Mouse (Mus musculus) CD4-positive, CD25-positive, alpha-beta regulatory T cell, adult 2 months (primary cell): ENCODE measurements at regions not wholly inside any gene's neighbourhood (a gene's known extent, or its start where the extent isn't known, plus 50 kb on each side); places are given as distances from the start of the nearest gene placed in this dataset.

ENCODE experiments used
- DNase-seq: peaks from one replicate; pipeline ENCODE4 v3.0.0-alpha.2; 2012; ENCODE audit warnings: low read depth, low spot score

DNA sequence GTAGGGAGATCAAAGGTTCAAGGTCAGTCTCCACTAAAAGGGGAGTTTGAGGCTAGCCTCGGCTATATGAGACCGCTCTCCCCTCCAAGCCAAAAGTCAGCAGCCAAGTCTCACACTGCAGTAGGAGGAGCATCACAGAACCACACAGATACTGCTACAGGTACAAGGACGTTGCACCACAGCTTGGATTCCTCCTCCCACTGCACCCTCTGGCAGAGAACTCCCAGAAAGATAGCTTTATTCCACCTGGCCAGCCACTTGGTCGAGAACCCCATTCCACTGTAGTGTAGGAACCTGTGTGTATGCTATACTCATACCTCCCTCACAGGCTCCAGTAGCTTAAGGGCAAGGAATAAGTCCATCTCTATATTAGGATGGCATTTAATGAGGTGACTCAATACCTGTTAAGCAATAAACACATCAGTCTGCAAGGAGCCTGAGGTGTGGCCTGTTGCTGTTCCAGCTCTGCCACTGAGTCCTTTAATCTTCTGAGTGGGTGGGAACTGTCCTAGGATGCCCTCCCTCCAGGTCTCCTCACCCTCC is 254.0 kb downstream of the Sox4 start:
- no peak for DNase-seq

- DNase-seq, result no peak
Measured at GRCm38 (mm10) chr13:28697796-28698678, 255.5 kb downstream of the Sox4 start.

DNA sequence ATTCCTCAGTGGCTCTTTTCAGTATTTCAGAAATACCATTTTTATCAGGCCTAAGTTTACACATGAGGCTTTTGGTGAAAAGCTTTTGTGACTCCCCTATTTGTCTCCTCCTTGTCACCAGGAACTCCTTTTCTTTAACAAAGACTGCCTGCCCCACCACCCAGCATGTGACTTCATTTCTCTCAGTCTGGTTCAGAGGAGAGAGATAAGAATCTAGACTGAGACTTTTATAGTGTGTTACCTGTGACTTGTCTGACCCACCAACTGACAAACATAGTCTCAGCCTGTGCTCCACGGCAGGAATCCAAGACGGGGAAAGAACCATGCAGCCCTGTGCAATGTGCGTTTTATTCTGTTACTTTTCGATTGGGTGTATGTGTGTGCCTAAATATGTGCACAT is 260.4 kb downstream of the Sox4 start:
- DNase-seq, result peak; percentile 43

GRCm38 (mm10) chr13:28692587-28692986 is 260.9 kb downstream of the Sox4 start:
- DNase-seq, result no peak

- no peak for DNase-seq
Measured at GRCm38 (mm10) chr13:28690511-28691160, 262.9 kb downstream of the Sox4 start.

DNA sequence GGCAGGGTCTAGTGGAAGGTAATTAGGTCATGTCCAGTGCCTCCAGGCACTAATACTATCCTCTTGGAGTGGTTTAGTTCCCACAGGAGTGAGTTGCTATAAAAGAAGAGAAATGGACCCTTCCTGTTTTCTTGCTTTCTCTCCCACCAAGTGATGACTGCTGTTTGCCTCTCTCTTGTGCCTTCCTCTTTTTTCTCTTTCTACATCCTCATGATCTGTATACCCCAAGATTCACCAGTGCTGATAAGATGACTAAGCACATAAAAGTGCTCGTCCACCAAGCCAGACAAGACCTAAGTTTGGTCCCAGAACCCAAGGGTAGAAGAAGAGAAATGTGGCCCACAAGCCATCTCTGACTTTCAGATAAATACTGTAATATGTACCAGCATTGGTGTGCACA is 265.7 kb downstream of the Sox4 start:
- no peak for DNase-seq

DNA sequence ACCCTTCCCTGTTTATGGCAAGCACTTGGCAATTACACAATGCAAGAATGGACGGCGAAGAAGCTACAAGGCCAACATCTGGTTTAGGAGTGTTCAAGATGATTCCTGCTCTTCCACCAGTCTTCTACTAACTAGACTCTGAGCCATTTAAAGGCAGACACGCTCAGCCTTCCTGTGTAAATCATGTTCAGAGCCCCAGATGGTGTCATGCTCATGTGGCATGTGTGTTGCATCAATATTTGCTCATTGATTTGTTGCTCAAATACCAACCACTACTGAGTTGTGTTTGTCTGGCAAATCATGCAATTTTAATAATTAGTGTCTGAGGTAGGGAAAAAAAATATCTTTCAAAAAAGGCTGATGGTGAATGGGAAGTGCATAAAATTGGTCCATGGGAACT is 269.2 kb downstream of the Sox4 start:
- DNase-seq, result no peak

DNA sequence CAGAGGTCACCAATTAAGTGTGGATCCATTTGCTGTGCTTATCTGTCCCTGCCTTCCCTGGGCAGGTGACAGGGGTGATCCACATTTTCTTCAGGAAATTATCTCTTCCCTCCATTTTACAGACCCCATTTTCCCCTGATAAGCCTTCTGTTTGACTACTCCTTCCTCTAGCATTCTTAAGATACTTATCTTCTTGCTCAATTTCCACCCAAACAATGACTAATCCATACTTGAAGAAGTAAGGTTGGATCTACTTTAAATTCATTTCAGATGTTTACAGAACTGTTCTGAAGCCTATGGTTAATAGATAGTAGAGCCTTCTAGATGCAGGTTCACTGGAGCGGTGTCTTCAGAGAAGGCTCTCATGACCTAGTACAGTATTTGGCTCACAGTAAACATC is 273.2 kb downstream of the Sox4 start:
- no peak for DNase-seq

DNA sequence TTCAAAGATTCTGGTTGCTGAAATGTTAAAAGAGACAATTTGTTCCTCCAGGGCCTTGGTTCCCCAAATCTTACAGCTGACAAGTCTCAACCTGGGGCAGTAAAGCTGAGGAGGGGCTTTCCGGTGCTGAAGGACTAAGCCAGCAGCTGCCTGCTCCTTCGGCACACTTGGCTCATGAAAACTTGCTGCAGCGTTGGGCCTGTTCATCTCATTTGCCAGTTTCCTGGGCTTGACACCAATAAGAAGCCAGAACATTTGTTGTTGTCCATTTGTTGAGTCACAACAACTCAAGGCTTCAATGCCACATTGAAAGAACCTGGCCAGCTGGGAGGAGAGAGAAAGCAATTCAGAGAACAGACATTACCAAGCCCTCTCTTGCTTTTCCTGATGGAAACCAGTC is 279.9 kb downstream of the Sox4 start:
- no peak for DNase-seq

DNA sequence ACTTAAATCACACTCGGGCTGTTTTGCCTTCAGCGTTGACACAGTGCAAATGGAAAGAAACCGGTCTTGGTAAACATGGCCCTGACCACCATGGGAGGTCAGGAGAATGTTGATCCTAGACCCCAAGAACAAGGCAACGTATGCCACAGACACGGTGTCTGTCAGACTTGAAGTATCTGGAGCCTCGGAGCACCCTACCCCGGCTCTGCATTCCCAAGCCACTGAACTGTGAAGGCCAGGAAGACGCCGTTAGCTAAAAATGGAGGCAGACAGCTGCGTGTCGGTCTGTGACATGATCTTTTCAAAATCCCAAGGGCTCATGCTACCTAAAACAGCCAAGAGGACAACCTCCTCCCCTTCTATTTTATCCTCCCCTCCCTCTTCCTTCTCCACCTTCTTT is 282.0 kb downstream of the Sox4 start:
- DNase-seq, result no peak

DNA sequence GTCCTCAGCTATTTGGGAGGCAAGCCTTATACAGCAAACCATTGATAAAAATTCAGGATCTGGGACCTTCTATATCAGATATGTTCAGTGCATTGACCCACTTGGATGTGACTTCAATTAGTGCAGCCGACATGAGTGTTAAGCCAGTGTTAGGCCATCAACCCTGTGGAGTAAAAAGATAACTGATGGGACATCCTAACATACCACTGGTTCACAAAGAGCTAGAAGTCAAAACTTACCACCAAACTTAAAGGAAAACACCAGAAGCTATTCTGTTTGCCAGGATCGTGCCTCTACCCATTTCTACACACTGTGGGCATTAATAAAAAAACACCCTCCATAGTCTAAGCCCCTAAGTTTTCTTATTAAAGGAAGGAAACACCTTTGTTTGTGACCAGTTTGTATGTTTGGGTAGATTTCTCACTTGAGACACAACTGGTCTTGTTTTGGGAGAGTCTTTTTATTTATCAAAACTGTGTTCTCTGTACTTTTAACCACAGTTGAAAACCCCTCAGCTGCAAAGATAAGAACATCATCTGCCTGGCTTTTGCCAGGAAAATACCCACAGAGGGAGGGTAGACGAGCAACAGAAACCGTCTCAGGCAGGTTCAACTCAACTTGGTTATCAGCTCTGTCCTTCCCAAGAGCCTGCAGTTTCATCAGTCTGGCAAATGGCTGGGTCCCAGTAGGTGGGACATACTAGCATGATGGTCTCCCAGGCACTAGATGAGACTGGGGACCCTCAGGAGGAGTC is 283.5 kb downstream of the Sox4 start:
- no peak for DNase-seq

DNA sequence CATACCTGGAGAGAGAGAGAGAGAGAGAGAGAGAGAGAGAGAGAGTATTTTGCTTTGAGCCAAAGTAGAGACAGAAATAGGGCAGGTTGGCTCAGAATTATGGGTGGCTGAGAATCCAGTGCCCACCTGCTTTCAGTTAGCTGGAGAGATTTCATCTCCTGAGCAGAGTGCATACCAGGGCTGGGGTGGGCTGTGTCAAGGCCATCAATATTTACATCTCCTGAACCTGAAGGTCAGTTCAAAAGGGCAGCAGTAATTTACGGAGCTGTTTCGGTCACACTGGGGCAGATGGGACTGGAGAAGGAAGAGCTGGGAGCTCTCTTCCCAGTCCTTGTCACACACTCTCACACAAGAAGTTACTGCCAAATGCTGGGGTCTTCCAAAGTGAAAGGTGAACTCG is 286.7 kb downstream of the Sox4 start:
- no peak for DNase-seq

DNA sequence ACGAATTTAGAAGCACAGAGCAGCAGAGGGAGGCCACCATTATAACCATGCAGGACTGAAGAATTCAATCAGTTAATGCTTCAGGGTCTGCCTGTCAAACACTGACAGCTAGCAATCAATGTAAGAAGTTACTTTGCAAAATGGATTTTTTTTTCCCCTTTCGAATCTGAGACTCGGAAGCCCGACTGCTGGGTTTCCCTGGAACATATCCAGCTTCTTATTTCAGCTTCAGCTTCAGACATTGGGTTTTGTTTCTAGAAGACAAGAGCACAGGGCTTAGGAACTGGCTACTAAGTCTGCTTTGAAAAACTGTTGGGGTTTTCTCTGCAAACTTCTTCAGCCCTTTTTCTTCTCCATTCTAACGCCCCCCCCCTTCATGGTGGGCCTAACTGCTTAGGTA is 288.4 kb downstream of the Sox4 start:
- no peak for DNase-seq

DNA sequence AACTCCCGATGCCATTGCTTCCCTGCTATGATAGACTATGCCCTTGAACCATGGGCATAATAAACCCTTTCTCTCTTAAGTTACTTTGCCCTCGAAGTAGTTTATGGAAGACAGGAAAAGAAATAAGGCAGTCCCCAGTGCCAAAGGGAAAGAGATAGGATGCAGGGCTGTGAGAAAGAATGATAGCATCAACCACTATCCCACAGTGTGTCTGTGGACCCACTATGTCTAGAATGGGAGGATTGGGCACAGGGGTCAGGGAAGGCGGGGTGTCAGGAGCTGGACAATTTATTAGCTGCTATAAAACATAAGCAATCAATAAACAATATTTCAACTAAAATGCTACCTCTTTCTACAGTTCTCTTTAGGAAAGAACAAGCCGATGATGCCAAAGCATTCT is 288.8 kb downstream of the Sox4 start:
- no peak for DNase-seq

DNA sequence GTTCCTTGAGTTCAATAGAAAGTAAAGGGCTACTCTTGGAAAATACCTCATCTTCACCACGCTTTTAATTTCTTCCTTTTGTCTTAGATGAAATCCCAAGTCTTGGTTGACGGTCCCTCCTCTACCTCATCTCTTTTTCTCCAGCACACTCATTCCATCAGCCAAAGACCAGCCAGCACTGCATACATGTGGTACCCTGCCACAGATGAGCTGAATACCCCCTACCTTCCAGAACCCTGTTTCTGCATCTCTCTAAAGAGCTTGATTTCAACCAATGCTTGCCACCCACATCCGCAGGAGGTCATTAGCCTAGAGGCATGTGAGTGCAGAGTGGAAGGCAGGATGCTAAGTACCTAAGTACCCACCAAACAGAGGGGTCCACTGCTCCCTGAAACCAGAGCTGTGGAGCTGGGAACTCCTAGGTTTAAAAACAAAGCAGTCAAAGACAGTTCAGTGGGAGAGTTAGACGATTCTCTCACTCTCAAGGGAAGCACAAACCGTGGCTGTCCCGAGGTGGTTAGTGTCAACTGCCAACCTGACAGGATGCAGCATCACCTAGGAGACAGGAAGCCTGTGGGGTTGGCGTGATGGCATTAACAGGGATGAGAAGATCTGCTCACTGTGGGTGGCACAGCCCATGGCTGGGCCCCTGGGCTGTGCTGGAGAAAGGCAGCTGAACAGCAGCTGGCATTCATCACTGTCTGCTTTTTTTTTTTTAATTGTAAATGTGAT is 289.4 kb downstream of the Sox4 start:
- DNase-seq, result peak; percentile 41

DNA sequence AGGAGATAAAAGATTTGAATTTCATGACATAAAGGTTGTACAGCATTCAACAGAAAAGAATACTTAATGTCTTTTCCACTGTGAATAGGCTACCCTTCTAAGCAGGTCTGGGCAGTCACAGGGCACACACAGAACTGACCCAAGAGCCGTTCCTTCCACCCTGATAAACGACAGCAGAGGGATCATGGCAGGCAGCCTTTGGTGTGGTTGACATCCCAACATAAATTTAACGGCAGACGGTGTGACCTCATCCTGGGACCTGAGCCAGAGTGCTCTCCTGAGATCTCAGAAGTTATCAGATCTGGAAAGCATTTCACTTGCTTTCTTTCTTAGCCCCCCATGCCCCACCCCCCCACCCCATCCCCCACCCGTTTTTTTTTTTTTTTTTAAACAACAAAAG is 290.1 kb downstream of the Sox4 start:
- DNase-seq, result no peak

DNA sequence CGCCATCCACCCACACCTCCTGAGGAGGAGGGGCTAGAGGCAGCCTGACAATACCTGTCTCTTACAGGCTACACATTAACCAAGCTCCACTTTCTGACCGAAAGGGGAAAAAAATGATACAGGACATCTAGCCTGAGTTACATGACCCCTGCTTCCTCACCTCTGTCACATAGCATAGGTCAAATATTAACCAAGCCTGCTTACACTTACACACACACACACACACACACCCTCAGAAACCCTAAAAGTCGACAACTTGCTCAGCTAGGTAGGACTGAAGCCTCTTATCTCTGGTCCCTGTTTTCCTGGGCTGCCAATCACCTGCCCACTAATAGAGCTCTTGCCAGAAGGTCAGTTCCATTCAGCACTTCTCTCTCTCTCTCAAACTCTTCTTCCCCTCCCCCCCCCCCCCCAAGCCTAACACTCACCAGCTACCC is 291.2 kb downstream of the Sox4 start:
- DNase-seq, result no peak

GRCm38 (mm10) chr13:28660151-28660550 is 293.4 kb downstream of the Sox4 start:
- DNase-seq, result no peak

- DNase-seq, result no peak
Measured at GRCm38 (mm10) chr13:28658652-28659051, 294.9 kb downstream of the Sox4 start.

DNA sequence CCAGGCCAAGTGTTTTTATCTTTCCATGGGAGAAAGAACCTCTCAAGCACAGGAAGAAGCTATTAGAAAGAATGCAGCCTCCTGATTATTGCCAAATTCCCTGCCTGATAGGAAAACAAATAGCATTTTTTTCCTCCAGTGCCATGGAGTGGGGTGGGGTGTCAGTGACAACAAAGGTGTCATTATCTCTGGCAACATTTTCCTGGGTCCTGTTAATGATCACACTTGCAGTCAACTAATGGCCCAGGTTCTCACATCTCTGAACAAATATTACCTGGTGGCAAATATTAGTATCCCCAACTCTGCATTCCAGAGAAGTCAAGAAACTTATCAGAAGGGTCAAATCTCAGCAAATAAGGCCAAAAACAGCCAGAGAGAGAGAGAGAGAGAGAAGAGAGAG is 298.6 kb downstream of the Sox4 start:
- no peak for DNase-seq

DNA sequence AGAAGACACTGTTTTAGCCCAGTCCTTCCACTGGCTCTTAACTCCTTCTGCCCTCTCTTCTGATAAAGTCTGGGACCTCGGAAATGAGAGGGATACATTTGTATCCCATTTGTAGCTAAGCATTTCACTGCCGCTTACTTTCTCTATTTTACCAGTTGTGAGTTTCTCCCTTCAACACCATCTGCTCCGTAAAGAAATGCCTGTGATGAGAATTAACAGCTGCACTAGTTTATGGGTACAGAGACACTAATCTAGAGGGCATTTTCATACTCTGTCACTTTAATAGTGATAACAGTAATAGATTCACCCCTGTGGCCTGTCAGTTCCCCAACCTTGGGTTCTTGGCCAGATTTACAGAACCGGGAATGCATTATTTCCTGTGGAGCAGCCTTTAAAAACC is 300.2 kb downstream of the Sox4 start:
- no peak for DNase-seq

- no peak for DNase-seq
Measured at GRCm38 (mm10) chr13:28651810-28652209, 301.7 kb downstream of the Sox4 start.
